Mouse (Mus musculus) layer of hippocampus, adult 9-11 months (tissue): Measurements from ENCODE around the gene Gfpt2.
"Not testable (repeated sequence)": the region's sequence is repeated elsewhere in the genome, so short reads cannot be mapped to it uniquely, and the experiment has no call there.

ENCODE experiments used
- DNase-seq: peaks from one replicate; pipeline ENCODE4 v3.0.0; 2022

Gfpt2 gene

DNA sequence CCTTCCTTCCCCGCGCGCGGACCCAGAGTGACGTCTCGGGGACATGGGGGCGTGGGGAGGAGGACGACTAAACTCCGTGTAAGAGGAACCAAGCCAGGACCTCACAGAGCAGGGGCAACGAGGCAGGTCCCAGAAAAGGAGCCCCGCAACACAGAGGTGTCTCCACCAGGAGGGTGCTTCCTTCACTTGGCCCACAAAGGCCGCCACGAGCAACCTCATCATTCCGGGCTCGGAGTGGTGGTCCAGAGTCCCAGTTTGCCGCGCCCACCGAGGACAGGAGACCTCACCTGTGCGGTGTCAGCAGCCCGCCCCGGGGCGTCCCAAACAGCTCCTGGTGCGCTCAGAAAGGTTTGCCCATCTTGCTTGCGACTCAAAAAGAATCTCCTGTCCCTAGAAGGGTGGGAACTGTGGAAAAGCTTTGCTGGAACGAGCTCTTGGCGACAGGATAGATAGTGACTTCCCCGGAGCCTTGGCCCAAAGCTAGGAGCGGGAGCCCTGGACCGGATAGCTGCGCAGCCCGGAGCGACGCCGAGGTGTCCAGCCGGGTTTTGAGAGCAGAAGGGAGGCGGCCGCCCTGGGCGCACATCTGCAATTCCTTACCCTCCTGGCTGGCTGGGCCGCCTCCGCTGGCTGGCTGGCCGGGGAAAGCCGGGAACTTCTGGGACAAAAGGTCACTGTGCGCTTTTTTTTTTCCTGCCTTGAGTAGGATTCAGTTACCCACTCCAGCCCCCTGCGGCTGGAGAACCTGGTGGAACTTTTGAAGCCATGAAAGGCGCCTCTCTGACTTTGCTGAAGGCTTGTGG, 565 bp downstream of the Gfpt2 start:
- DNase-seq: no peak

DNA sequence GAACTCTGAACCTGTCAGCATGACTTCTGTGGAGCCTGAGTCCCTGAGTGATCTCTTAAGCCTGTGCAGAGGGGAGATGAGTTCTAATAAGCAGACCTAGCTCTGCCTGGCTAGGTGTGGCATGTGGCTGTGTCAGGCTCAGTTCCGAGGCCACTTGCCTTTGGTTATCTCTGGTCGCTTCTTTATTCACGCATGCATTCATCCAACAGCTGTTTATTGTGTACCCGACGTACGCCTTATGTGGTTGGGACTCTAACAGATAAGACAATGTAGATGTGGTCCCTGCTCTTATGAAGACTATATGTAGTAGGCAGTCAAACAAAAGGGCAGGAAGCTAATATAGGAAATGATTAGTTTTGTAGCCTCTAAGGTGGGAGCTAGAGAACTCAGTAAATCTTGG, 5.0 kb downstream of the Gfpt2 start:
- no peak for DNase-seq

DNA sequence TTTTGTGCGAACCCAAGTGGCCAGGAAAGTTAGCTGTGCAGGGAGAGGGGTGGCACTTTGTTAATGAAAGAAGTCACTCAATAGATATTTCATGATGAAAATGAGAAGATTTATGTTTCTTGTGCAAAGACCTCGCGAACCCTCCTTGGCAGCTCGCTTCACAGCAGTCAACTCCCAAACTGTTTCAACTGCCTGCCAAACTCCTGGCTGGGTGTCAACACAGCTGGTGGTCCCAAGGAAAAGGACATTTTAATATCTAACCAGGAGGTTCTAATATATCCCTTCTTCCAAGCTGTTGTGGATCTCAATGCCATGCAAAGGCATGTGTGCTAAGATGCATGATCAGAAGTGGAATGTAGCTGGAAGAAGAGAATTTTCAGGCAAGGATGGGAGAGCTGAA, 7.5 kb downstream of the Gfpt2 start:
- no peak for DNase-seq

DNA sequence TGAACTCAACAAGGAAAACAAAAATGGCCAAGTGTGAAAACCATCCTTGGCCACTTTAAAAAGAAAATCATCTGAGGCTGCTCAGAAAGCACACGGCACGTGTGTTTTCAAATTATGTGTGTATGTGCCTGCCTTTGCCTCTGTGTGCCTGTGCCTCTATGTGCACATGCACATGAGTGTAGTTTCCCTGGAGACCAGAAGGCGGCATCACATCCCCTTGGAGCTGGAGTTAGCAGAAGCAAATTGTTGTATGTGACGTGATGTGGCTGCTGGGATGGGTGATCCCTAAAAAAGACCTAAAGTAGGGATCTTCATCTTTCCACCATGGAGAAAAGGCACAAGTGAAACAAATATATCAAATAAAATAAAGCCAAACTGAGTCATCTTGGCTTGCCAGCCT, 9.8 kb downstream of the Gfpt2 start:
- DNase-seq: no peak

DNA sequence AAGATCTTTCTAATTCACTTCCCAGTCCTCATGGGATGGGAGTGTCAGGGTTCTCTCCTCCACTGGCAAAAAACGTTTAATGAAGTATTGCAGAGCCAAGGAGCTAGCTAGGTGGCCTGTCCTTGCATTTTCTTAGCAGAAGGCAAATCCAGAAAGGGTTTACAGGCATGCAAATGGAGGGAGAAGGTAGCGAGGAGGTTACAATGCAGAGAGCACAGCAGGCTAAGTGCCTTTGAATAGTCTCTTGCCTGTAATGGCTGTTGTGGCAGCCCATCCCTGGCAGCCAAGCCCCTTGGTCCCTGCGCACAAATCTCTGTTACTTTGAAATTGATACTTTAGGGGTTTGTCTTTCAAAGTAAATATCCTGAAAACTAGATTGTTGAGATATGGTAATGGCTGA, 12.2 kb downstream of the Gfpt2 start:
- DNase-seq: no peak

DNA sequence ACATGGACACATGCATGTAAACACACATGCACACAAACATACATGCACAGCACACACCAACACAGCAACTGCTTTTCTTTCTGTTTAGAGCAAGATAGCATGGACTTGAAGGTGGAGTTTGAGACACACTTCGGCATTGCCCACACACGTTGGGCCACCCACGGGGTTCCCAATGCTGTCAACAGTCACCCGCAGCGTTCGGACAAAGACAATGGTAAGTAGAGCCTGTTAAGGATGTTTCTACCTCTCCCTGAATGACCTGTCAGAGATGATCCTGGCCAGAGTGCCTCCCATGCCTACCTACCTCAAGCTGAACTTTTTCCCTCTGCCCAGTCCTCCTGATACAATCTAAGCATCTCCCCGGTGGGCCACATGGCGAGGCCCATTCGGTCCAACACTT, 15.0 kb downstream of the Gfpt2 start:
- no peak for DNase-seq

DNA sequence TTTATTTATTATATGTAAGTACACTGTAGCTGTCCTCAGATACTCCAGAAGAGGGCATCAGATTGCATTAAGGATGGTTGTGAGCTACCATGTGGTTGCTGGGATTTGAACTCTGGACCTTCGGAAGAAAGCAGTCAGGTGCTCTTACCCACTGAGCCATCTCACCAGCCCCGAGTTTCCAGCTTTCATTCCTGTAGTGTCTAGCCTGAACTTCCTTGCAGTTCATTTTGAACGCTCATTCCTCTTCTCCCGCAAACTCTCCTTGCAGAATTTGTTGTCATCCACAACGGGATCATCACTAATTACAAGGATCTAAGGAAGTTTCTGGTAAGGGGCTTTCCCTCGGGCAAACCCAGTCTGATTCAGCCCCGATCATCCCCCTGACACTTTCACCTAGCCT, 16.7 kb downstream of the Gfpt2 start:
- not testable (repeated sequence) for DNase-seq

DNA sequence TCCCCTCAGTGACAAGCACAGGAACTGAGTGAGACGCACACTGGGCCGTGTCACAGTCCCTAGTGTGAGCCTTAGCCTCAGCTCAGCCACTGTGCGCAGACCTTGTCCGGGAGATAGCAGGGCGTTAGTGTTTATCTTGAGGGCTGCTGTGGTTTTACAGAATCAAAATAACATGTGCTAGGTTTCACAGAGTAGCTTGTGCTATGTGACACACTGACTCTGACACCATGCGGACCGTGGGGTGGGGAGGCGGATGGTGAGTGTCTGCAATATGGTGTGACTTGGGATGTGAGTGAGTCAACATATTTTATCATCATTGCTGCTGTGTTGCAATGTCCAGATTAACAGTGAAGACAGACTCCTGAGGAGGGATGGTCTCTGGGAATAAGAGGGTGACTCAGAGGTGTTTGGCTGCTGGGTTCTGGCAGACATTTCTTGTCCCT, 17.1 kb downstream of the Gfpt2 start:
- DNase-seq: no peak

DNA sequence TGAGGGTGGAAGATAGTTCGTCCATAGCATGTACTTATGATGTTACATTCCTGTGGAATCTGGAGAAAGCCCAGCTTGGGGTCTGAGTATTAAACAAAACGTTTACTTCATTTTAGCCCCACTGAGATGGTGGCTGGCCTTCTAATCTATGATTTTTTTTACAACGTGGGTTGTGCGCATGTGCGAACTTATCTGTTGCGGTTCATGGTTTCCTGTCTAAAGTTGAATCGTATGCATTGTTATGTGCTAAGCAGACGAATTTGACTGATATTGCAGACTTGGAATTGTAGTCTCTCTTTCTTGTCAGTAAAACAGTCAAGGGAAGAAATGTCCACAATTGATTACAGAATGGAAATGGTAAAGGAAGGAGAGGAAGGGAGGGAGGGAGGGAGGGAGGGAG, 17.9 kb downstream of the Gfpt2 start:
- no peak for DNase-seq

DNA sequence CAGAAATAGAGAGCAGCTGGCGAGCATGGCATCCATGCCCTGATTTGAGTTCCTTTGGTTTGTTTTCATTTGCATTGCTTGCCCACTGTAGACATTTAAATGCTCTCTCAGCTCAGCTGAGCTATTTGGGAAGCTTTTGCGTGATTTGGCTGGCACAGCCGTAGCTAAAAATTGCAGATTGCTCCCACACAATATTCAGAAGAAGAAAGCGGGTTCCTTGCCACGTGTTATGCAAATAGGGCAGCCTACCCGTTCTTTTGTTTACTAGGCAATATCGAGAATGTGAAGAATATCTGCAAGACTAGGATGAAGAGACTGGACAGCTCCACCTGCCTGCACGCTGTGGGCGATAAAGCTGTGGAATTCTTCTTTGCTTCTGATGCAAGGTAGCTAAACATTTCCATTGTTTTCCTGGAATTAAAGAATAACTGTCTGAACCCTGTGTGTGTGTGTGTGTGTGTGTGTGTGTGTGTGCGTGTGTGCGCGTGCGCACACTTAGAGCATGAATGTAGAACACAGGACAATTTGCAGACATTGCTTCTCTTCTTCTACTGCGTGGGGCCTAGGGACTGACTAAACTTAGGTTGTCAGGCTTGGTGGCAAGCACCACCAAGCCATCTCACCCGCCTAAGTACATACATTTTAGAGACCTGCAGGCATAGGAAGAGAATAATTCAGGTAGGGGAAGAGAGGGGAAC, 25.0 kb downstream of the Gfpt2 start:
- peak; percentile 84 for DNase-seq

DNA sequence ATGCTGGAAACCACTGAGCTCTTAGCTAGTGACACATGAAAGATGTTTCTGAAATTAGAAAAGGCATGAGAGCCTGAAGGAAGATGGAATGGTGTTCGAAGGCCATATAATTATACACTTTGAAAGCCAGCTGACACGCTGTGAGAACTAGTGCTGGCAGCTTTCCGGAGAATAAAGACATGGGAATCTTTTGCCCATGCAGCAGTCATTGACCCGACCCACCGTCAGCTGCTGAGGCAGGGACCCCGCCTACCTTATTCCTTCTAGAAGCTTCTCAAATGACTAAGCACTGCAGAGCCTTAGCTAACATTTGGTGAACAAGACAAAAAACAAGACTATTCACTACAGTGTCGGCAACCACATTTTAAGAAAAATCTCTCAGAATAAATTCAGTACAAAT, 25.7 kb downstream of the Gfpt2 start:
- DNase-seq: no peak

DNA sequence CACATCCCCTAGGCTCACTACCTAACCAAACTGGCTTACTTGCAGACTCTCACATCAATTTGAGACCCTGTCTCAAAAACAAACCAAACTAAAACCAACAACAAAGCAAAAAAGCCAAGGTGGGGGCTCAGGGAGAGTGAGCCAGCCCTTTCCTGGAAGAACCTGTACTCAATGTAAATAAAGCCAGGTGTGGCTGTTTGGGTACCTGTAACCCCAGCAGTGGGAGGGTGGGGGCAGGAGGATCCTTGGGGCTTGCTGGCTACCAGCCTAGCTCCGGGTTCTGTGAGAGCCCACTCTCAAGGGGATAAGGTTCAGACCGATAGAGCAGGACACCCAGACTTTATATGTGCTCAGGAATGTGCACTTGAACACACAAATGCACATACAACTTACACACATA, 26.9 kb downstream of the Gfpt2 start:
- DNase-seq: no peak

DNA sequence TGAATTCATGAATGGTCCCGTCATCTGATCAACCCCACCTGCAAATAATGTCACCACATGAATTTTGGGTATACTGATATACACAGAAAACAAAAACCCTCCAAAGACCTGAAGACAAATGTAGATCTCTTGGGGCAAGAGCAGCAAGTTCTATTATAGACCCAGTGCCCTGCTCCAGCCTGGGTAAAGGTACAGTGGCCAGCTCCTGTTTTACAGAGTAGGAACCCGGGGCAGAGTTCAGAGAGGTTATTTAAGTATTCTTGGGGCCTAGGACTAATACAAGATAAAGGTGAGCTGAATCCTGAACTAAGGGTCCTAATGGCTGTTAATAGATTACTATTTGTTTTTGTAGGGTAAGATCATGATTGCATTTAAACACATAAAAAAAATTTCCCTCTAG, 27.6 kb downstream of the Gfpt2 start:
- no peak for DNase-seq

DNA sequence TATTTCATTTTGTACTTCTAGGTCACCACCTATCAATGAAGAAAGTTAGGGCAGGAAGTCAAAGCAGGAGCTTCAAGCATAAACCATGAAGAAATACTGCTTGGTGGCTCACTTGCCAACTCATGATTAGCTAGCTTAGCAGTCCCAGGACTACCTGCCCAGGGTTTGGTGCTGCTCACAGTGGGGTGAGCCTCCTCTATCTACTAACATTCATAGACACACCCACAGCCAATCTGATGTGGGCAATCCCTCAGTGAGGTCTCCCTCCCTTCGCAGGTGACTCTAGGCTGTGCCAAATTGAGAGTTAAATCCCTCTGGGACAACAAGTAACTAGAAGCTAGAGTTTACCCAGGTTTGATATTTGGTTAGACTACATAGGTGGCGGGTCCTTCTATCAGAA, 28.4 kb downstream of the Gfpt2 start:
- no peak for DNase-seq

DNA sequence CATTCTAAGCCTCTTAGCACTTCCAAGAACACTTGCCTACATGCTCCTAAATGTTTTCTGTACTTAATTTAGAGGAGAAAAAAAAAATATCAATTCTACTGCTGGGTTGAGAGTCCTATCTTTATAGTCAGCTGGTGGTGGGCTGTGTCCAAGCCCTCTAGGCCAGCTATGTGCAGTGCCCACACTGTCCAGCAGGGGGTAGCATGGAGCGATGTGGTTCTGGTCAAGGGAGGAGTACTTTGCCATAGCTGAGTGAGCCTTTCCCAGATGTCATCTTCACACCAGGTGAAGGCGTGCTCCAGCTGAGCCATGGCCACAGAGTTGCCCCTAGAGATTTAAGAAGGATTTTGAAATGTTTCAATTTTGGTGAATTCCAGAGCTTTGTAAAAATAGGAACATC, 30.9 kb downstream of the Gfpt2 start:
- no peak for DNase-seq

DNA sequence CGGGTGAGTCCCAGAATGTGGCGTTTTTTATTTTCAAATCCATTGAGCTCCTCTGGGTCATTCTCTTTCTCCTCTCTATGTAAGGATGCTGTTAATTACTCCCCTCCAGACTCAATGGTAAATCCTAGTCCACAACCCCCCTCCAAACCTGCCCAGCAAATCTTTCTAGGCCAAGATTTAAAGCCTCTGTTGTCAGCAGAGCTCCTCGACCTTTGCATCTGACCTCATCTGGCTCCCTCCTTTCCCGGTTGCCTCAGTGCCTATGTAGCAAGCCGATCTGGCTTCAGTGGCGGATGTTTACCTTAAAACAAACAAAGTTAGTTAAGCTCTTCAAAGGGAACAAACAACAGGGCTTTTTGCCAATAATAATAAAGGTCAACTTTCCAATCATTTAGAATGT, 33.3 kb downstream of the Gfpt2 start:
- DNase-seq: no peak

DNA sequence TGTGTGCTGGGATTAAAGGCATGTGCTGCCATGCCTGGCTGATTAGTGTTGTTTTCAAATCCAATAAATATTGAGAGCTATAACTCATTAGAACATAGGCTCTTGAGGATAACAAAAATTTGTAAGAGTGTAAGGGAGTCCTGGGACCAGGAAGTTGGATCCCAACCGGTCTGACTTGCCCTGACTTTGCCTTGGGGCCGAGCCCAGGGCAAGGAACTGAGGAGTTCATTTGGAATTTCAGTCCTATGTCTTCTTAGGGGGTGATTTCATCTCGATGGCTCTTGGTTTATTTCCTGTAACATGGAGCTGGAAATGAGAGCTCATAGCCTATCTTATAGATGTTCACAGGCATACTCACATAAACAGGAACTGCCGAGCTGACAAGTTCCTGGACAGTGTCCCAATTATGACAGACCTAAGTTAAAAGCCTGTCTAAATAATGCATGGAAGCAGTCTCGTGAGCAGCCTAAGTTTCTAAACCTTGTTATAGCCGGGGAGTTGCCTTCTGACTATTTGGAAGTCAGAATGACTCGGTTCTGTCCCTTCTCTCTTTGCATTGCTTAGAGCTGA, 35.3 kb downstream of the Gfpt2 start:
- no peak for DNase-seq

DNA sequence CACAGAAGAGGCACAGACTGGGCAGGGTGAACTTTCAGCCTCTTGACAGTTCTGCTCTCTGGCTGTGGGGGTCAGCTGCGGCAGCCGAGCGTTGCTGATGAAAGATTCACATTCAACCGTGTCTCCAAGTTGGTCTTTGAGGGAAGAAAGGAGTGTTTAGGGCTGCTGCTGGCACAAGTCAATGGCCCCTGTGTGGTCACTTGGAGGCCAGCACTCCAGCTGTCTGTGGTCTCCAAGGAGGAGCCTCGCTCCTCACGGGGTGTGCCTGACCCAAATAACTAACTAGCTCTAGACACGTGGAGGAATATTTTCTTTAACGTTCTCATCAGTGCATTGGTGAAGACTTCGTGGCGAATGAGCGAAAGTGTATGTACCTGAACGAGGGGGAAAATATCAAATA, 38.0 kb downstream of the Gfpt2 start:
- DNase-seq: no peak

DNA sequence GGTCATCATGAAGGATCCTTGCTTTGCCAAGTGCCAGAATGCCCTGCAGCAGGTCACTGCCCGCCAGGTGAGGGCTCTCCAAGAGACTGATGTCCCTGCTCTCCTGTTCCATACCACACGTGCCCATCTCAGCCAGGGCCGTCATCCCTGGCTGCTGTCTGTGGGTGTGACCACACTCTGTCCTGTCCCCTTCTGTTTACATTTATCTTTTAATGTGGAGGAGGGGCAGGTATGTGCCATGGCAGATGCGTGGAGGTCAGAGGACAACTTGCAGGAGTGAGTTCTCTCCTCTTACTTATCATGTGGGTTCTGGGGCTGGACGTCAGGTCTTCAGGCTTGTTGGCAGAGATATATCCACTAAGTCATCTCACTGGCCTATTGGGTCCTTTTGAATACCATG, 39.0 kb downstream of the Gfpt2 start:
- no peak for DNase-seq

DNA sequence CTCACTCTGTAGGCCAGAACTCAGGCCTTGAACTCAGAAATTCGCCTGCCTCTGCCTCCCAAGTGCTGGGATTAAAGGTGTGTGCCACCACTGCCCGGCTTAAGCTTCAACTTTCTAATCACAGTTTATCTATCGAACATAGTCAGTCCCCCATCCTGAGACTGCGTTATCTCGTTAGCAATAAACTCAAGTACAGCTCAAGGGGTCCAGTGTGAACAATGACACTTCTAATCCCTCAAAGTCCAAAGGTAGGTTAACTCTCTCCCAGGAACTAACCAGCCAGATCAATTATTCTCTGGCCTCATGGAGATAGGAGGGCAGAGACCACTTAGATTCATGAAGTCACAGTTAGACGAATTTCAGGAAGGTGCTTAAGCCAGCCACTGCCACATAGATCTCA, 40.3 kb downstream of the Gfpt2 start:
- no peak for DNase-seq

DNA sequence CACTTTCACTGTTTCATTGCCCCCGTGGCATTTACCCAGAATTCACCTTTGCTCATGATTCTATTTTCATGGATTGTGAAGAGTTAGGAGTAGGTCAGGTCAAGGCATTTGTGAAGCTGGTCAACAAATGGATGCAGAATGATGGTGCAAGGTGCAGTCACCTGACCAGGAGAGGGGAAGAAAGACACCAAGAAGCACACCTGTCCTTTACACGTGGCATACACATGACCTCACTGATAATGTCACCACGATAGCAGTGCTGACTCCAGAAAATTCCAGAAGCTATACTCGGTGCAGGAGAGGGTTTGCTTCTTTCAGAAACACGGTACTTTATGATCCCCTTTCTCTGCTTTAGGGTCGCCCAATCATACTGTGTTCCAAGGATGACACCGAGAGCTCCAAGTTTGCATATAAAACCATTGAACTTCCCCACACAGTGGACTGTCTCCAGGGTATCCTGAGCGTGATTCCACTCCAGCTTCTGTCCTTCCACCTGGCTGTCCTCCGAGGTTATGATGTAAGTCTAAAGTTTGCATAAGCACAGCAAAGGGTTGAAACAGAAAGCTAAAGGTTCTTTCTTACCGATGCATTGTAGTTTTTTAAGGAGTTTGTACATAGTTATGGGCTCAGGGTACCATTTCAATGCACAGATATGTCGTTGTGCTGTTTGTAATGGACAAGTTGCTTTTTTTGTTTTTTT, 41.4 kb downstream of the Gfpt2 start:
- no peak for DNase-seq

DNA sequence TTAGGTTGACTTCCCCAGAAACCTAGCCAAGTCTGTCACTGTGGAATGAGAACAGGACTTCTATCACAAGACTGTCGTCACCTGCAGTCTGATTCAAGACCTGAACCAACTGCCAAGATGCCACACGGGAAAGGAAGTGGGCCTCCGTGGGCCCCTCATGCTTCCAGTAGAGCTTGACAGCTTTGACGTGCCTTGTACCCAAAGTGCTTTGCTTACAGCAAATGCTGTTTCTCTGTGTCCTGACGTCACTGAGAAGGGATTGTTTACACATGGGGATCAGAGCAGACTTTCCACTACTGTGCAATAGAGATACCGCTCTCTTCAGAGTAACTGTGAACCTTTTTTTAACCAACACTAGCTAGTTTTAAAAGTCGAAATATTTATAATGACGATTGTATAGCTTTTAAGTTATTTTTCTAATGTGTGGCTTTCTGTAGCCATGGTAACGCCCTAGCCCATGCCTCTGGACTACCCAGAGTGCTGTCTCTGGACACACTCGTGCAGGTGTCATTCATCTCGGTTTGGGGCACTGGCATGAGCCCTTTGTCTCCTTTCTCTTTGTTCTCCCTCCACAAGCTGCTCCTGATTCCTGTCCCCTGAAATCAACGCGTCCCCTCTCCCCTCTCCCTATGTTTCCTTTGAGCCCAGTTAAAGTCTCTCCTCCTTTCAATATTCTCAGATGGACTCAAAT, 43.9 kb downstream of the Gfpt2 start:
- DNase-seq: no peak

DNA sequence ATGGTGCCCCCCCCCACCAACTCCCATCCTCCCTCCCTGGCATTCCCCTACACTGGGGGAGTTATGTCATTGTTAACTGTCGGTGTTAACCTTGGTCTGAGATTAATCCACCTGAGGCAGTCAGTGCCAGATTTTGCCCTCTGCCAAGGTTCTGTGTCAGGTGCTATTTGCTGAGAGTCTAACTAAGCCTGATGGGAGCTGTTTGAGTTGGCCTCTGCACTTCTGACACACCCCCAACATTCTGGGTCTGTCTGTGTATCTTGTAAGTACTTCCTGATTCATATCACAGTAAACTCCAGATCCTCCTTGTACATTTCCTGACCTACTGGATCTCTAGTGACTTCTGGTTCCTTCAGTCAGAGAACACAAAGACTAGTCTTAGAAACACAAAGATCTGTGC, 46.7 kb downstream of the Gfpt2 start:
- DNase-seq: no peak
